Mouse (Mus musculus): ENCODE measurements around the gene Gm21028. TPM values are rescaled to one million over a fixed set of nuclear protein-coding genes. Genes with fewer than 3 reads are reported as not detected.
"Not testable (repeated sequence)": the region's sequence is repeated elsewhere in the genome, so short reads cannot be mapped to it uniquely, and the experiment has no call there.

Gene Gm21028
- not detected for total RNA-seq (2021)
- long read RNA-seq, experiment 1 = 0 reads
- long read RNA-seq, experiment 2 = 0 reads

DNA sequence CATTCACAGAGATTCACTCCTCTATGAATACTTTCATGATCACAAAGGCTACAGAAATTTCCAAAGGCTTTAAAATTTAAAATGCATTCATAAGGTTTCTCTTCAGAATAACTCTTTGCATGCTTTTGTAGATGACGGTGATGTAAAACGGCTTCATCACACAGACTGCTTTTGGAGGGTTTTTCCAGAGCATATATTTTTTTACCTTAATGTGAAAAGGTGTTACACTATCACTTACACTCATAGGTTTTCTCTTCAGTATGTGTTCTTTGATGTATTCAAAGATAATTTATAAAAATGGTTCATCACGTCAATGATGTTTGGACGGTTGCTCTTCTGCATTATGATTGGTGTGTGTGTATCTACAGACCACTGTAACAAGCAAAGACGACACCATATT lies at the start of gene Gm21028:
Gm21028 (minus strand) TSS at position 101 of the 400 bp plus-strand sequence.
- no peak for DNase-seq

DNA sequence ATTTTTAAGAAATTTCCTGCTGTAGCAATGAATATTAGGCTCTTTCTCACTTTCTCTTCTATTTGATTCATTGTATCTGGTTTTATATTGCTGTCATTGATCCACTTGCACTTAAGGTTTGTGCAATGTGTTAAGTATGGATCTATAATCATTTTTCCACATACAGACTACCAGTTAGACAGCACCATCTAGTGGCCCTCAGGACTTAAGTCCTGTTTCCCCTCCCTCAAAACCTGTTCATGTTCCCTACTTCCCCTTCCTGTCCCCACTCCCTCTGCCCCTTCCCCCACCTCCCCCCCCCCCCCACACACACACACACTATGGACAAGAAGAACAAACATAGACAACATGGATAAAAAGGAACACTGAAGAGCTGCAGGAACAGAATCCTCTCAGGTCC lies 17.3 kb upstream of the Gm21028 start:
- DNase-seq = not testable (repeated sequence)

DNA sequence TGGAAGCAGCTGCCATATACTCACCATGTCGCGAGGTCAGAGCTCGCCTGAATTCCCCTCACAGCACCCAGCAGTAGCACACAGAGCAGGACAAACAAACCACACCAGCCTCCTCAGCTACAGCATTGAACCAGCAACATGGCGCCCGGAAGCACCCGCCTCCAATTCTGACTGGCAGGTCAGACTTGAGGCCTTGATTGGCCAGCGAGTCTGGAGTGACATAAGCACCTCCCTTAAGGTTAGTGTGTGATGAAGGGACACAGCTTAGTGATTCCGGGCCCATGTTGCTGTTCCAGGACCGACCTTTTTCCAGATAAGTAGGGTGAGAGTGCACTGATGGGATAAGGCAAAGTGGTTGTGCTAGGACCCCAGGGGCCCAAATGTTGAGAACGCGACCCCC lies 14.0 kb upstream of the Gm21028 start, which contains the start of gene Zfp977:
Zfp977 (minus strand) TSS at position 135 of the 400 bp plus-strand sequence.
- not testable (repeated sequence) for DNase-seq

DNA sequence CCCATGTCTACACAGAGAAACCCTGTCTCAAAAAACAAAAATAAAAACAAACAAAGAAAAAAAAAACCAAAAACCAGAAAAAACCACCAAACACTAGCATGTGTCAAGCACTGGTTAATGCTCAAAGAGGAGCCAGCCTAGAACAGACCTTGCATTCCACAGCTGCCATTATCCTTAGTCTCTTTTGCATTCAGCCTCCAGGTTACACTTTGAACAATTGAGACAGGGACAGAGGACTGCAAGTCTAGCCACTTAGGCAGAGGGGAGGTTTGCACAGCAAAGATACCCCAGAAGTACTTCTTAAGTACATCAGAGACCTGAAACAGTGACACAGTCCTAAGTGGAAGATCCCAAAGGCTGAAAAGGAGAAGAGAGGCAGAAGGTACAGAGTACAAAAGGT lies 12.9 kb upstream of the Gm21028 start:
- not testable (repeated sequence) for DNase-seq

DNA sequence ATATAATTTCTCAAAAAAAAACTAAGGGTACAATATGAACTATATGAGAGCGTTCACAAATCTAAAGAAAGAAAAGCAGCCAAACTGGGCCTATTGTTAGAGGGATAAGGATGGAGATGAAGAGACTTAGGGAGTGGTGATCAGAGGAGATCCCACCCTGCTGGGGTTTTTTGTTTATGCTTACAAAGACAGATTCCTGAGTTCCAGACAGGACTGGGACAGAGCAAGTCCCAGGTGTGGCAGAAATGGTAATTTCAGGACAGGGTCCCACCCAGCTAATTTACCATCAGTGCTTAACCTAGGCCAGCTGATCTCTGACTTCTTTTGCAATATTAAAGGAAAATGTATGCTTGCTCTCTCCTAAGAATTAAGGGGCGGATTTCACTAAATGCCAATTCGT lies 26.6 kb downstream of the Gm21028 start:
- DNase-seq = no peak

Small RNAs within 50 kb of the gene (microRNA-seq; reads per million reads assigned to microRNA genes)
- gene Gm24938 = 0 reads per million in 2 experiments

Other genes starting within 250 kb of the Gm21028 start
- not detected for gene 4933421I07Rik, start 130.5 kb downstream of the Gm21028 start, total RNA-seq (2021)
- gene Zfp141, start 72.8 kb downstream of the Gm21028 start, total RNA-seq (2021) = 1 to 10 TPM; 3.7 TPM
- 1 to 10 TPM in 1 of 2 experiments, under 1 TPM in 1; 0.72 to 1.1 TPM for gene Zfp977, start 14.0 kb upstream of the Gm21028 start, total RNA-seq (2021)
- 1 to 10 TPM; 2.3 to 2.8 TPM for gene Zfp976, start 64.0 kb upstream of the Gm21028 start, total RNA-seq (2021)
- gene Zfp975, start 114.2 kb upstream of the Gm21028 start, total RNA-seq (2021) = 1 to 10 TPM; 4.0 to 4.2 TPM
- gene Gm17067, start 148.4 kb upstream of the Gm21028 start, total RNA-seq (2021) = not detected
- gene Vmn2r62, start 214.9 kb upstream of the Gm21028 start, total RNA-seq (2021) = not detected

All from heart, adult 18-20 months (tissue).